Mouse (Mus musculus) neural tube, embryonic 12.5 days (tissue): ENCODE results near the gene Elmod3. TPM values are rescaled to one million over a fixed set of nuclear protein-coding genes. Genes with fewer than 3 reads are reported as not detected.

Experiments used
- ATAC-seq: fragments of 200-750 bp; cut with Nextera tagmentation; 2 replicates; pipeline ENCODE4 v1.8.0; 2017; ENCODE audit warnings: low read depth, mild to moderate bottlenecking, moderate TSS enrichment, moderate library complexity; ENCODE audit not compliant: low FRiP score
- H3K27ac ChIP-seq: fragments of 300-500 bp; sonication (generic); 2 replicates; pipeline ENCODE4 v1.5.1; 2016
- H3K27me3 ChIP-seq: fragments of 300-500 bp; sonication (generic); replicated peaks from 2 replicates; pipeline ENCODE4 v1.6.1; 2016; ENCODE audit warnings: mild to moderate bottlenecking
- H3K36me3 ChIP-seq: fragments of 300-500 bp; sonication (generic); 2 replicates; pipeline ENCODE4 v1.6.1; 2016; ENCODE audit warnings: mild to moderate bottlenecking
- H3K4me1 ChIP-seq: fragments of 300-500 bp; sonication (generic); 2 replicates; pipeline ENCODE4 v1.6.1; 2016
- H3K4me2 ChIP-seq: fragments of 300-500 bp; sonication (generic); replicated peaks from 2 replicates; pipeline ENCODE4 v1.6.1; 2016; ENCODE audit warnings: mild to moderate bottlenecking
- H3K4me3 ChIP-seq: fragments of 300-500 bp; sonication (generic); 2 replicates; pipeline ENCODE4 v1.5.1; 2016
- H3K9ac ChIP-seq: fragments of 300-500 bp; sonication (generic); 2 replicates; pipeline ENCODE4 v1.6.1; 2016; ENCODE audit warnings: mild to moderate bottlenecking
- H3K9me3 ChIP-seq: fragments of 300-500 bp; sonication (generic); 2 replicates; pipeline ENCODE4 v1.6.1; 2016; ENCODE audit warnings: mild to moderate bottlenecking
- WGBS: fragments of 180-500 bp; shearing (Covaris S2); methylation state at CpG from one replicate; pipeline ENCODE4 v1.1.7; 2016; 5-methylcytosine and 5-hydroxymethylcytosine counted together
- polyA plus RNA-seq: library from polyadenylated mRNA; unstranded; fragments of >200 nt; fragmentation: Nextera tagmentation; extraction: Ambion mirVana; gene quantifications from 2 replicates; pipeline ENCODE4 v1.2.1, GENCODE M21; 2016

Elmod3 gene
- polyA plus RNA-seq, result 15.7 and 17.2 TPM in 2 replicates

- H3K27ac ChIP-seq, result no peak within 1 kb of the TSS
- H3K4me1 ChIP-seq, result peaks cover 18% of the 10 kb centered on the region
- H3K9ac ChIP-seq, result peak within 1 kb of the TSS; percentile 69
- peak within 1 kb of the TSS; percentile 54 for H3K4me3 ChIP-seq
- peak within 1 kb of the TSS; percentile 69 for H3K4me2 ChIP-seq
- ATAC-seq, result peak; percentile 91
- H3K36me3 ChIP-seq, result no peaks in the 10 kb centered on the region; the same call in 1 of the 2 replicates
- 1% methylated on average over 38 of the region's 38 CpGs for WGBS
- H3K9me3 ChIP-seq, result no peaks in the 10 kb centered on the region
- no peaks in the 10 kb centered on the region for H3K27me3 ChIP-seq
These were observed at the start of gene Elmod3, which contains the start of gene Retsat for GRCm38 (mm10) chr6:72597956-72598753. Gene Elmod3 (minus strand): TSS chr6:72598413. Gene Retsat (plus strand): TSS chr6:72598475.

GRCm38 (mm10) chr6:72647383-72647820, 49.2 kb upstream of the Elmod3 start:
- no peak overlapping the region for H3K4me3 ChIP-seq
- ATAC-seq, result peak; percentile 54
- H3K4me2 ChIP-seq, result no peak overlapping the region
- H3K27me3 ChIP-seq, result no peaks in the 10 kb centered on the region
- no peaks in the 10 kb centered on the region for H3K36me3 ChIP-seq
- H3K27ac ChIP-seq, result no peak overlapping the region
- no peaks in the 10 kb centered on the region for H3K4me1 ChIP-seq
- no peaks in the 10 kb centered on the region for H3K9me3 ChIP-seq
- 66% methylated on average over 10 of the region's 10 CpGs for WGBS
- no peak overlapping the region for H3K9ac ChIP-seq

GRCm38 (mm10) chr6:72645364-72645763, 47.2 kb upstream of the Elmod3 start:
- Histone ChIP-seq H3K27ac (no peak overlapping the region), H3K9me3 (no peaks in the 10 kb centered on the region), H3K27me3 (no peaks in the 10 kb centered on the region), H3K36me3 (no peaks in the 10 kb centered on the region), H3K9ac (no peak overlapping the region), H3K4me1 (no peaks in the 10 kb centered on the region), H3K4me2 (no peak overlapping the region), H3K4me3 (no peak overlapping the region)
- 75% methylated on average over 7 of the region's 7 CpGs for WGBS
- ATAC-seq, result no peak

GRCm38 (mm10) chr6:72644576-72644975, 46.4 kb upstream of the Elmod3 start:
- Histone ChIP-seq H3K4me1 (no peaks in the 10 kb centered on the region), H3K4me3 (no peak overlapping the region), H3K36me3 (no peaks in the 10 kb centered on the region), H3K27me3 (no peaks in the 10 kb centered on the region), H3K9me3 (no peaks in the 10 kb centered on the region), H3K27ac (no peak overlapping the region), H3K9ac (no peak overlapping the region), H3K4me2 (no peak overlapping the region)
- no peak for ATAC-seq
- WGBS, result 81% methylated on average over 4 of the region's 4 CpGs

- Histone ChIP-seq H3K9me3 (no peaks in the 10 kb centered on the region), H3K4me2 (no peak overlapping the region), H3K27ac (no peak overlapping the region), H3K36me3 (no peaks in the 10 kb centered on the region), H3K4me1 (no peaks in the 10 kb centered on the region), H3K9ac (no peak overlapping the region), H3K4me3 (no peak overlapping the region), H3K27me3 (no peaks in the 10 kb centered on the region)
- 84% methylated on average over 18 of the region's 18 CpGs for WGBS
- ATAC-seq, result no peak
These were observed 43.2 kb upstream of the Elmod3 start for GRCm38 (mm10) chr6:72641218-72641954.

- Histone ChIP-seq H3K27ac (no peak overlapping the region), H3K9ac (no peak overlapping the region), H3K9me3 (no peaks in the 10 kb centered on the region), H3K4me2 (no peak overlapping the region), H3K4me3 (no peak overlapping the region), H3K4me1 (no peaks in the 10 kb centered on the region), H3K27me3 (no peaks in the 10 kb centered on the region), H3K36me3 (no peaks in the 10 kb centered on the region)
- WGBS, result 87% methylated on average over 3 of the region's 3 CpGs
- ATAC-seq, result no peak
These were observed 38.7 kb upstream of the Elmod3 start for GRCm38 (mm10) chr6:72636940-72637339.

GRCm38 (mm10) chr6:72635760-72636431, 37.7 kb upstream of the Elmod3 start:
- no peak overlapping the region for H3K27ac ChIP-seq

GRCm38 (mm10) chr6:72634311-72634710, 36.1 kb upstream of the Elmod3 start:
- ATAC-seq, result no peak
- no peak overlapping the region for H3K4me2 ChIP-seq
- H3K9me3 ChIP-seq, result no peaks in the 10 kb centered on the region
- no peak overlapping the region for H3K9ac ChIP-seq
- H3K36me3 ChIP-seq, result peaks cover 11% of the 10 kb centered on the region
- no peaks in the 10 kb centered on the region for H3K4me1 ChIP-seq
- H3K27ac ChIP-seq, result no peak overlapping the region
- H3K4me3 ChIP-seq, result no peak overlapping the region
- WGBS, result 84% methylated on average over 10 of the region's 10 CpGs
- no peaks in the 10 kb centered on the region for H3K27me3 ChIP-seq

More at GRCm38 (mm10) chr6:72635760-72636431, 37.7 kb upstream of the Elmod3 start:
- Histone ChIP-seq H3K9me3 (no peaks in the 10 kb centered on the region), H3K4me3 (no peak overlapping the region), H3K9ac (no peak overlapping the region), H3K4me2 (no peak overlapping the region), H3K27me3 (no peaks in the 10 kb centered on the region), H3K4me1 (no peaks in the 10 kb centered on the region), H3K36me3 (peaks cover 2% of the 10 kb centered on the region)
- peak; percentile 78; the same call in 1 of the 2 replicates for ATAC-seq
- WGBS, result 51% methylated on average over 12 of the region's 12 CpGs

- no peaks in the 10 kb centered on the region for H3K4me1 ChIP-seq
- 69% methylated on average over 6 of the region's 6 CpGs for WGBS
- ATAC-seq, result no peak
- H3K9me3 ChIP-seq, result no peaks in the 10 kb centered on the region
- peaks cover 18% of the 10 kb centered on the region for H3K36me3 ChIP-seq
- H3K27me3 ChIP-seq, result no peaks in the 10 kb centered on the region
- H3K4me2 ChIP-seq, result no peak overlapping the region
- no peak overlapping the region for H3K27ac ChIP-seq
- no peak overlapping the region for H3K4me3 ChIP-seq
- no peak overlapping the region for H3K9ac ChIP-seq
These were observed 33.5 kb upstream of the Elmod3 start for GRCm38 (mm10) chr6:72631700-72632099.

- ATAC-seq, result no peak
- WGBS, result 89% methylated on average over 14 of the region's 14 CpGs
- Histone ChIP-seq H3K4me1 (no peaks in the 10 kb centered on the region), H3K4me2 (no peak overlapping the region), H3K4me3 (no peak overlapping the region), H3K9ac (no peak overlapping the region), H3K36me3 (peaks cover 18% of the 10 kb centered on the region), H3K27ac (no peak overlapping the region), H3K9me3 (no peaks in the 10 kb centered on the region), H3K27me3 (no peaks in the 10 kb centered on the region)
These were observed 32.7 kb upstream of the Elmod3 start for GRCm38 (mm10) chr6:72630961-72631360.

GRCm38 (mm10) chr6:72630370-72630769, 32.2 kb upstream of the Elmod3 start:
- Histone ChIP-seq H3K9ac (no peak overlapping the region), H3K9me3 (no peaks in the 10 kb centered on the region), H3K4me3 (no peak overlapping the region), H3K4me1 (no peaks in the 10 kb centered on the region), H3K36me3 (peaks cover 18% of the 10 kb centered on the region), H3K27me3 (no peaks in the 10 kb centered on the region), H3K27ac (no peak overlapping the region), H3K4me2 (no peak overlapping the region)
- no peak for ATAC-seq
- 94% methylated on average over 2 of the region's 2 CpGs for WGBS

- H3K9ac ChIP-seq, result no peak overlapping the region
- 90% methylated on average over 16 of the region's 16 CpGs for WGBS
- no peak overlapping the region for H3K4me2 ChIP-seq
- no peak overlapping the region for H3K4me3 ChIP-seq
- ATAC-seq, result no peak
- no peaks in the 10 kb centered on the region for H3K27me3 ChIP-seq
- H3K27ac ChIP-seq, result no peak overlapping the region
- H3K9me3 ChIP-seq, result no peaks in the 10 kb centered on the region
- H3K4me1 ChIP-seq, result no peaks in the 10 kb centered on the region
- peaks cover 18% of the 10 kb centered on the region for H3K36me3 ChIP-seq
These were observed 29.1 kb upstream of the Elmod3 start for GRCm38 (mm10) chr6:72627276-72627675.
